Comparison of ENCODE assay signal across 9 mouse cellular contexts in the genomic region with DNA sequence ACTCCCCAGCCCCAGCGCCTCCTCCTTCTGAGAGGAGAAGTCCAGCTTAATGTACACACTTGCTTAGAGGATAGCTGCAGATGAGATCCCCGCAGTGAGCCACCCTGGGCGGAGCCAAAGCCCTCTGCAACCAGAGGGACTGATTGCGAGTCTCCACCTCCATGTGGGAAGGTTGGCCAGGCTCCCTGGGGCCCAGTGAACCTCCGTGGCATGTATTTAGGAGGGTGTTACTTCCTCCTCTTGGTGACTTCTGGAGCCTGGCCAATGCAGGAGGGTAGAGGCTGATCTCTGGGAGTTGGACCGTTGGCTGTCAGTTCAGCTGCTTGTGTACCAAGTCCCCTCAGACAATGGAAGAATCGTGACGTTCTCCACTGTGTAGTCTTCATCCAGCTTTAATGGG.
DNase-seq lines count a peak whose midpoint lies in the region; ATAC-seq and TF ChIP-seq lines count a peak whose summit lies in the region.
"Had no signal": no experiment of that assay in that cellular context is flagged by ENCODE, and none has a peak within 500 bp of the region (broad histone marks: within the 10 kb centered on the region; RNA-seq: fewer than 3 reads in every experiment).

No protein-coding gene starts in this region.

- peak overlapping the region in 1 of 2 experiments; percentile 22; a peak in 2 of 4 replicates for H3K4me3 ChIP-seq in MEL (ENCODE audit: control insufficient read depth in 1 of 2, insufficient read depth in 1 of 2, low read depth in 2 of 2, low read length in 2 of 2)
- no peak overlapping the region for H3K4me3 ChIP-seq in intestine, embryonic 15.5 days (replicated peaks)
- no peak overlapping the region for H3K4me3 ChIP-seq in lung, embryonic 14.5 days (ENCODE audit: low read depth, low read length)
- no peak overlapping the region for H3K4me3 ChIP-seq in layer of hippocampus, adult 2 months
- H3K4me3 ChIP-seq: erythroblast, embryonic 14.5 days had no signal

- peak overlapping the region; percentile 85 for H3K27ac ChIP-seq in MEL (ENCODE audit: control insufficient read depth, low read depth, low read length)
- H3K27ac ChIP-seq in intestine, embryonic 15.5 days: peak overlapping the region; percentile 58; the same call in 1 of the 2 replicates
- peak overlapping the region; percentile 34 for H3K27ac ChIP-seq in lung, embryonic 14.5 days (ENCODE audit: low read depth)
- no peak overlapping the region for H3K27ac ChIP-seq in layer of hippocampus, adult 2 months

- H3K4me2 ChIP-seq in intestine, embryonic 15.5 days (replicated peaks): 0 out of 2 replicates have a peak overlapping the region, but pooled peaks have one; percentile 19
- H3K4me2 ChIP-seq in lung, embryonic 14.5 days: 0 out of 2 replicates have a peak overlapping the region, but pooled peaks have one; percentile 4

- peaks cover 40 to 54% of the 10 kb centered on the region in 2 experiments for H3K4me1 ChIP-seq in MEL (ENCODE audit: control insufficient read depth in 1 of 2, insufficient read depth in 2 of 2, low read length in 2 of 2)
- H3K4me1 ChIP-seq in intestine, embryonic 15.5 days (replicated peaks): peaks cover 83% of the 10 kb centered on the region
- H3K4me1 ChIP-seq in lung, embryonic 14.5 days (ENCODE audit: insufficient read depth): peaks cover 41% of the 10 kb centered on the region

- H3K9me3 ChIP-seq in MEL (replicated peaks; ENCODE audit: insufficient read depth, low read length): no peaks in the 10 kb centered on the region
- H3K9me3 ChIP-seq in intestine, embryonic 15.5 days: no peaks in the 10 kb centered on the region
- no peaks in the 10 kb centered on the region for H3K9me3 ChIP-seq in lung, embryonic 14.5 days (ENCODE audit: low read depth, low read length)

- 31% methylated on average over 8 of the region's 8 CpGs for WGBS in intestine, embryonic 15.5 days
- 22% methylated on average over 8 of the region's 8 CpGs for WGBS in lung, embryonic 14.5 days

- TF ChIP-seq EP300 in MEL (IDR thresholded peaks at IDR 0.05; ENCODE audit: low read depth in 1 of 2, low read length in 2 of 2): peak; percentile 75 to 86

- TF ChIP-seq POLR2A in MEL (IDR thresholded peaks at IDR 0.05; ENCODE audit: control insufficient read depth in 1 of 2, insufficient read depth in 1 of 2, low read depth in 1 of 2, low read length in 2 of 2, poor library complexity in 1 of 2): peak in 1 of 2 experiments; percentile 64; a peak in 2 of 4 replicates

- H3K36me3 ChIP-seq in MEL (ENCODE audit: control insufficient read depth in 1 of 2, insufficient read depth in 2 of 2, low read length in 2 of 2): peaks cover 0 to 51% of the 10 kb centered on the region in 2 experiments; a peak in 2 of 4 replicates
- H3K36me3 ChIP-seq in intestine, embryonic 15.5 days: no peaks in the 10 kb centered on the region; the same call in 1 of the 2 replicates
- no peaks in the 10 kb centered on the region for H3K36me3 ChIP-seq in lung, embryonic 14.5 days (ENCODE audit: insufficient read depth)

- no peak for TF ChIP-seq CTCF in MEL (IDR thresholded peaks at IDR 0.05 in 2 of 3, conservative IDR thresholded peaks at IDR 0.05 in 1 of 3; ENCODE audit: control insufficient read depth in 1 of 3, insufficient read depth in 1 of 3, low read depth in 2 of 3, low read length in 3 of 3, poor library complexity in 1 of 3, severe bottlenecking in 1 of 3)
- no peak for TF ChIP-seq CTCF in lung, embryonic 14.5 days (IDR thresholded peaks at IDR 0.05; ENCODE audit: low read depth)
- no peak for TF ChIP-seq CTCF in layer of hippocampus, adult 2 months (conservative IDR thresholded peaks at IDR 0.05)

- DNase-seq in adrenal gland, postnatal 10 days: peak; percentile 65
- no peak for DNase-seq in adrenal gland, adult 8-10 months
- peak; percentile 99 for DNase-seq in MEL (ENCODE audit: low read depth, low spot score)
- peak; percentile 84 for DNase-seq in lung, embryonic 14.5 days
- no peak for DNase-seq in layer of hippocampus, adult 2 months (ENCODE audit: low spot score in 2 of 2)
- no peak for DNase-seq in layer of hippocampus, postnatal 36 days

- H3K79me2 ChIP-seq in MEL (ENCODE audit: control insufficient read depth, insufficient read depth, low read length, poor library complexity): peaks cover 51% of the 10 kb centered on the region

- ATAC-seq in intestine, embryonic 15.5 days: peak; percentile 82
- peak; percentile 65 for ATAC-seq in lung, embryonic 14.5 days (ENCODE audit: insufficient read depth)
- ATAC-seq in frontal cortex, adult (ENCODE audit: low TSS enrichment): no peak

- no peak for TF ChIP-seq RAD21 in MEL (IDR thresholded peaks at IDR 0.05; ENCODE audit: low read depth, low read length)

- no peaks in the 10 kb centered on the region for H3K27me3 ChIP-seq in MEL (ENCODE audit: control insufficient read depth in 1 of 2, insufficient read depth in 2 of 2, low read length in 2 of 2)
- no peaks in the 10 kb centered on the region for H3K27me3 ChIP-seq in intestine, embryonic 15.5 days (replicated peaks)
- H3K27me3 ChIP-seq in lung, embryonic 14.5 days (ENCODE audit: insufficient read depth, low read length): no peaks in the 10 kb centered on the region

- peak overlapping the region; percentile 42 for H3K9ac ChIP-seq in MEL (ENCODE audit: control insufficient read depth, low read depth, low read length, poor library complexity, severe bottlenecking)
- H3K9ac ChIP-seq in intestine, embryonic 15.5 days: no peak overlapping the region; the same call in 1 of the 2 replicates
- no peak overlapping the region for H3K9ac ChIP-seq in lung, embryonic 14.5 days

TF ChIP-seq in MEL, 35 proteins besides CTCF, POLR2A, EP300 and RAD21:
- TF ChIP-seq UBTF (IDR thresholded peaks at IDR 0.05; ENCODE audit: borderline replicate concordance, insufficient read depth, low read depth, low read length) (no peak), MEF2A (IDR thresholded peaks at IDR 0.05; ENCODE audit: extremely low read depth, insufficient replicate concordance, low read depth, low read length, poor library complexity, severe bottlenecking) (no peak), ETS1 (IDR thresholded peaks at IDR 0.05; ENCODE audit: low read depth, low read length) (peak; percentile 89), BHLHE40 (IDR thresholded peaks at IDR 0.05; ENCODE audit: borderline replicate concordance, low read depth, low read length) (no peak), KAT2A (conservative IDR thresholded peaks at IDR 0.05; ENCODE audit: low read depth, low read length) (no peak; the same call in 1 of the 2 replicates), ZC3H11A (IDR thresholded peaks at IDR 0.05; ENCODE audit: low read depth, low read length) (no peak), ELF1 (IDR thresholded peaks at IDR 0.05; ENCODE audit: low read depth, low read length) (peak; percentile 70), SIN3A (IDR thresholded peaks at IDR 0.05; ENCODE audit: low read length) (peak; percentile 89), CHD1 (IDR thresholded peaks at IDR 0.05; ENCODE audit: low read depth, low read length) (no peak), MAFK (IDR thresholded peaks at IDR 0.05; ENCODE audit: borderline replicate concordance, low read depth, low read length) (no peak), GATA1 (IDR thresholded peaks at IDR 0.05; ENCODE audit: low read depth, low read length) (peak; percentile 9; the same call in 1 of the 2 replicates), TBP (IDR thresholded peaks at IDR 0.05; ENCODE audit: low read depth, low read length) (peak; percentile 59; the same call in 1 of the 2 replicates), GABPA (IDR thresholded peaks at IDR 0.05; ENCODE audit: low read depth, low read length) (no peak), ZMIZ1 (IDR thresholded peaks at IDR 0.05; ENCODE audit: low read depth, low read length) (peak; percentile 46), E2F4 (IDR thresholded peaks at IDR 0.05; ENCODE audit: borderline replicate concordance, low read depth, low read length) (no peak), SMC3 (IDR thresholded peaks at IDR 0.05; ENCODE audit: low read depth, low read length) (peak; percentile 11; the same call in 1 of the 2 replicates), USF2 (IDR thresholded peaks at IDR 0.05; ENCODE audit: borderline replicate concordance in 1 of 2, insufficient read depth in 1 of 2, low read depth in 1 of 2, low read length in 2 of 2) (no peak), ZKSCAN1 (IDR thresholded peaks at IDR 0.05; ENCODE audit: low read depth, low read length) (no peak), TAL1 (IDR thresholded peaks at IDR 0.05; ENCODE audit: low read length) (no peak), RCOR1 (IDR thresholded peaks at IDR 0.05; ENCODE audit: low read depth, low read length) (peak; percentile 82), ZNF384 (IDR thresholded peaks at IDR 0.05; ENCODE audit: low read depth, low read length) (no peak), POLR2AphosphoS2 (IDR thresholded peaks at IDR 0.05; ENCODE audit: low read length) (peak; percentile 31; the same call in 1 of the 2 replicates), CHD2 (IDR thresholded peaks at IDR 0.05; ENCODE audit: low read length) (no peak), NELFE (IDR thresholded peaks at IDR 0.05; ENCODE audit: low read depth, low read length) (peak; percentile 59; the same call in 1 of the 2 replicates), MAX (IDR thresholded peaks at IDR 0.05; ENCODE audit: low read length) (peak; percentile 79), MAZ (IDR thresholded peaks at IDR 0.05; ENCODE audit: low read depth, low read length) (peak; percentile 82), USF1 (IDR thresholded peaks at IDR 0.05; ENCODE audit: low read depth, low read length) (no peak), HCFC1 (IDR thresholded peaks at IDR 0.05; ENCODE audit: low read depth, low read length) (peak; percentile 53; the same call in 1 of the 2 replicates), POLR2AphosphoS5 (IDR thresholded peaks at IDR 0.05; ENCODE audit: borderline replicate concordance, low read depth, low read length) (no peak), MXI1 (IDR thresholded peaks at IDR 0.05; ENCODE audit: low read depth, low read length) (peak; percentile 87), TCF12 (IDR thresholded peaks at IDR 0.05; ENCODE audit: low read depth, low read length) (peak; percentile 71), NRF1 (IDR thresholded peaks at IDR 0.05; ENCODE audit: insufficient read depth, low read depth, low read length, poor library complexity, severe bottlenecking) (no peak), MYC (IDR thresholded peaks at IDR 0.05; ENCODE audit: low read depth, low read length) (peak; percentile 81; the same call in 1 of the 2 replicates), MYB (IDR thresholded peaks at IDR 0.05; ENCODE audit: low read depth, low read length) (peak; percentile 90), JUND (IDR thresholded peaks at IDR 0.05; ENCODE audit: low read depth, low read length) (no peak)

Comparison
In these comparisons a context has a peak if more than half of its experiments do, and no peak if none do; other contexts are left out.
1. DNase-seq: peak in adrenal gland, postnatal 10 days (single experiment), MEL (single experiment) and lung, embryonic 14.5 days (single experiment); none in adrenal gland, adult 8-10 months (single experiment), layer of hippocampus, adult 2 months (0 of 2) and layer of hippocampus, postnatal 36 days (0 of 2).